Mouse (Mus musculus) intestine, embryonic 15.5 days (tissue): Measurements from ENCODE around the gene Galk2. TPM values are rescaled to one million over a fixed set of nuclear protein-coding genes. Genes with fewer than 3 reads are reported as not detected.

Source experiments
- ATAC-seq: fragments of 200-750 bp; cut with Nextera tagmentation; 2 replicates; pipeline ENCODE4 v1.8.0; 2017; ENCODE audit warnings: moderate TSS enrichment, moderate library complexity
- H3K27ac ChIP-seq: fragments of 300-500 bp; sonication (generic); 2 replicates; pipeline ENCODE4 v1.5.1; 2015; ENCODE audit warnings: mild to moderate bottlenecking, inconsistent platforms
- H3K27me3 ChIP-seq: fragments of 300-500 bp; sonication (generic); replicated peaks from 2 replicates; pipeline ENCODE4 v1.6.1; 2015; ENCODE audit warnings: inconsistent platforms
- H3K36me3 ChIP-seq: fragments of 300-500 bp; sonication (generic); 2 replicates; pipeline ENCODE4 v1.6.1; 2015; ENCODE audit warnings: inconsistent platforms
- H3K4me1 ChIP-seq: fragments of 300-500 bp; sonication (generic); replicated peaks from 2 replicates; pipeline ENCODE4 v1.6.1; 2015; ENCODE audit warnings: inconsistent platforms
- H3K4me2 ChIP-seq: fragments of 300-500 bp; sonication (generic); replicated peaks from 2 replicates; pipeline ENCODE4 v1.6.1; 2015; ENCODE audit warnings: mild to moderate bottlenecking, inconsistent platforms
- H3K4me3 ChIP-seq: fragments of 300-500 bp; sonication (generic); replicated peaks from 2 replicates; pipeline ENCODE4 v1.5.1; 2015; ENCODE audit warnings: inconsistent platforms
- H3K9ac ChIP-seq: fragments of 300-500 bp; sonication (generic); 2 replicates; pipeline ENCODE4 v1.6.1; 2015; ENCODE audit warnings: inconsistent platforms
- H3K9me3 ChIP-seq: fragments of 300-500 bp; sonication (generic); 2 replicates; pipeline ENCODE4 v1.6.1; 2016; ENCODE audit warnings: inconsistent platforms
- WGBS: fragments of 180-500 bp; shearing (Covaris S2); methylation state at CpG from one replicate; pipeline ENCODE4 v1.1.7; 2015; 5-methylcytosine and 5-hydroxymethylcytosine counted together
- polyA plus RNA-seq: library from polyadenylated mRNA; unstranded; fragments of >200 nt; fragmentation: Nextera tagmentation; extraction: Ambion mirVana; gene quantifications from 2 replicates; pipeline ENCODE4 v1.2.1, GENCODE M21; 2015

The Galk2 gene
- polyA plus RNA-seq, result 63.0 and 63.7 TPM in 2 replicates

DNA sequence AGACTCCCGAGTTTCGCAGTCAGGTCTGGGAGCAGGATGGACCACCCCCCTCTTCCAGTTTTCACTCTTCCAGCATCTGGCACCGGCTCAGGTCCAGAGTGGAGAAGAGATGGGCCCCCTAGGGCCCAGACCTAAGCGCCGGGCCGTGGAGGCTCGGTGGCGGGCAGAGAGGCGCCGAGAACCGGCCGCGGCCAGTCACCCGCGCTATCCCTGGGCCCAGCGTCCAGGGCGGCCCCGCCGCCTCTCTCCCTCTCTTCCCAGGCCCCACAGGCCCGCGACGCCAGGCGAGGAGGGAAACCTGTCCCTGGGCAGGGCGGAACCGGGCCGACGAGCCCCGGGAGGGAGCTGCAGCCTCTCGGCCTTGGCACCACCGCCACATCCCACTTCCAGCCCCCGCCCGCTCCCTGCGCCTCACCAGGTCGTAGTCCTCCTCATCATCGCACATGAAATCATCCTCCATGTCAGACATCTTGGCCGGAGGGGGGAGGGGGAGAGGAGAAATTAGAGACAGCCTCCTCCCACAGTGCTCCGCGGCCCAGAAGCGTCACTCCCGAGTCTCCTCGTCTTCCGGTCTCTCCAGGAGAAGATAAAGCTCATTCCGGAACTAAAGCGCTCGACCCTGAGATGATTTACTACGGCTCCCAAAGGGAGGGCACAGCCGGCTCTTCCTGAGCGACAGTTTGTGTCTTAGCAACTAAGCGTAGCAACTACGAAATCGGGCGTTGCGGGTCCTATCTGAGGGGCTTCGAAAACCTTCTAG, at the start of gene Galk2, which contains the start of gene Cops2:
TSS of gene Galk2 (plus strand) at position 589 of the 760 bp plus-strand sequence.
TSS of gene Cops2 (minus strand) at position 619 of the 760 bp plus-strand sequence.
- Histone ChIP-seq H3K27me3 (no peaks in the 10 kb centered on the region), H3K36me3 (no peaks in the 10 kb centered on the region), H3K27ac (peak within 1 kb of the TSS; percentile 76), H3K4me3 (peak within 1 kb of the TSS; percentile 96), H3K9me3 (no peaks in the 10 kb centered on the region), H3K9ac (peak within 1 kb of the TSS; percentile 99), H3K4me1 (no peaks in the 10 kb centered on the region), H3K4me2 (peak within 1 kb of the TSS; percentile 62)
- peak; percentile 100 for ATAC-seq
- under 1% methylated on average over 50 of the region's 54 CpGs for WGBS

GRCm38 (mm10) chr2:125809551-125809950, 49.4 kb upstream of the Galk2 start:
- H3K9ac ChIP-seq, result no peak overlapping the region
- no peaks in the 10 kb centered on the region for H3K4me1 ChIP-seq
- no peak overlapping the region for H3K27ac ChIP-seq
- 72% methylated on average over 7 of the region's 7 CpGs for WGBS
- H3K4me3 ChIP-seq, result no peak overlapping the region
- H3K27me3 ChIP-seq, result no peaks in the 10 kb centered on the region
- no peaks in the 10 kb centered on the region for H3K9me3 ChIP-seq
- ATAC-seq, result no peak
- H3K36me3 ChIP-seq, result no peaks in the 10 kb centered on the region
- H3K4me2 ChIP-seq, result no peak overlapping the region

- no peak for ATAC-seq
- no peak overlapping the region for H3K9ac ChIP-seq
- no peaks in the 10 kb centered on the region for H3K4me1 ChIP-seq
- no peaks in the 10 kb centered on the region for H3K9me3 ChIP-seq
- H3K4me3 ChIP-seq, result no peak overlapping the region
- WGBS, result 65% methylated on average over 2 of the region's 2 CpGs
- H3K27me3 ChIP-seq, result no peaks in the 10 kb centered on the region
- no peak overlapping the region for H3K4me2 ChIP-seq
- H3K27ac ChIP-seq, result no peak overlapping the region
- H3K36me3 ChIP-seq, result no peaks in the 10 kb centered on the region
These were observed 47.6 kb upstream of the Galk2 start for GRCm38 (mm10) chr2:125811332-125811731.

- WGBS, result 52% methylated on average over 9 of the region's 9 CpGs
These were observed 44.8 kb upstream of the Galk2 start for GRCm38 (mm10) chr2:125813972-125814595.

GRCm38 (mm10) chr2:125820397-125820796, 38.5 kb upstream of the Galk2 start:
- WGBS, result 88% methylated on average over 4 of the region's 4 CpGs
- H3K9ac ChIP-seq, result no peak overlapping the region

More at GRCm38 (mm10) chr2:125813972-125814595, 44.8 kb upstream of the Galk2 start:
- Histone ChIP-seq H3K4me3 (no peak overlapping the region), H3K9ac (no peak overlapping the region), H3K27me3 (no peaks in the 10 kb centered on the region), H3K9me3 (no peaks in the 10 kb centered on the region), H3K27ac (no peak overlapping the region), H3K36me3 (no peaks in the 10 kb centered on the region), H3K4me1 (no peaks in the 10 kb centered on the region), H3K4me2 (no peak overlapping the region)
- no peak for ATAC-seq

DNA sequence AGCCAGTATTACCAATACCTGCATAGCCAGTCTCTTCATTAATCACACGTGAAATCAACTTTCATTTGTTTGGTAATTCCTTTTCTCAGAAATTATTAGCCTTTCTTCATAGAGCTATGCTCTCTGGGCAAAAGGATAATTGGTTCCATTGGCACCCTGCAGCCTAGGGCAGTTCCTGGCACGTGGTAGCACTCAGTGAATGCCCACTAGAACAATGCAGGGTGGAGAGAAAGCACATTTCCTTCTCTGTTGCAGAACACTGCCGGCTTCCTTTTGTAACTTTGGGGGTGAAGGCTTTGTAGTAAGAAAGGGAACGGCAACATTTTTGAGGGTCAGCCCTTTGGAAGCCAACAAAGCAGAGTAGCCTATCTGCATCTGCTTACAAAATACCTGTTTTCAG, 32.7 kb upstream of the Galk2 start:
- Histone ChIP-seq H3K4me2 (no peak overlapping the region), H3K4me3 (no peak overlapping the region), H3K27ac (no peak overlapping the region), H3K36me3 (peaks cover 4% of the 10 kb centered on the region; the same call in 1 of the 2 replicates), H3K9ac (no peak overlapping the region), H3K4me1 (no peaks in the 10 kb centered on the region), H3K27me3 (no peaks in the 10 kb centered on the region), H3K9me3 (no peaks in the 10 kb centered on the region)
- ATAC-seq, result no peak
- WGBS, result 78% methylated on average over 4 of the region's 4 CpGs

More at GRCm38 (mm10) chr2:125820397-125820796, 38.5 kb upstream of the Galk2 start:
- H3K4me1 ChIP-seq, result no peaks in the 10 kb centered on the region
- H3K4me2 ChIP-seq, result no peak overlapping the region
- no peaks in the 10 kb centered on the region for H3K27me3 ChIP-seq
- no peaks in the 10 kb centered on the region for H3K36me3 ChIP-seq
- no peak for ATAC-seq
- H3K27ac ChIP-seq, result no peak overlapping the region
- H3K9me3 ChIP-seq, result no peaks in the 10 kb centered on the region
- no peak overlapping the region for H3K4me3 ChIP-seq

DNA sequence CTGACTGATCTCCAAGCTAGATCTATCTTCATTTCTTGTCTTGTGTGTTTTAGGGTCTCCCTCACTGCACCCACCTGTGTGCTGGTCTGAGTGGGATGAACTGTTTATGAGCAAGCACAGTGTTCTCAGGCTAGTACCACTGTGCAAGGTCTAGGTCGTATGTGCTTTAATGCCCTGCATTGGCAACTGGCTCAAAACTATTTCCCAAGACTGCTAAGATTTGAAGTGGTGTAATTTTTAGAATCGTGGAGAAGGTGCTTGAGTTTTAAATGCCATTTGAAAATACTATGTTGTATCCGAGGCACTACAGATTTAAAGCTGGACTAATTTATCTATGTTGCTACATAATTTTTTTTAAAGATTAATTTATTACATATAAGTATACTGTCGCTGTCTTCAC, 31.0 kb upstream of the Galk2 start:
- Histone ChIP-seq H3K4me3 (no peak overlapping the region), H3K36me3 (peaks cover 7% of the 10 kb centered on the region; the same call in 1 of the 2 replicates), H3K27me3 (no peaks in the 10 kb centered on the region), H3K9me3 (no peaks in the 10 kb centered on the region), H3K27ac (no peak overlapping the region), H3K9ac (no peak overlapping the region), H3K4me2 (no peak overlapping the region), H3K4me1 (no peaks in the 10 kb centered on the region)
- WGBS, result 88% methylated on average over 4 of the region's 4 CpGs
- ATAC-seq, result no peak

- Histone ChIP-seq H3K36me3 (peaks cover 13% of the 10 kb centered on the region; the same call in 1 of the 2 replicates), H3K9me3 (no peaks in the 10 kb centered on the region), H3K4me1 (no peaks in the 10 kb centered on the region), H3K27me3 (no peaks in the 10 kb centered on the region), H3K27ac (no peak overlapping the region), H3K9ac (no peak overlapping the region), H3K4me2 (no peak overlapping the region), H3K4me3 (no peak overlapping the region)
- 88% methylated on average over 2 of the region's 2 CpGs for WGBS
- ATAC-seq, result no peak
These were observed 29.0 kb upstream of the Galk2 start for GRCm38 (mm10) chr2:125829924-125830323.

DNA sequence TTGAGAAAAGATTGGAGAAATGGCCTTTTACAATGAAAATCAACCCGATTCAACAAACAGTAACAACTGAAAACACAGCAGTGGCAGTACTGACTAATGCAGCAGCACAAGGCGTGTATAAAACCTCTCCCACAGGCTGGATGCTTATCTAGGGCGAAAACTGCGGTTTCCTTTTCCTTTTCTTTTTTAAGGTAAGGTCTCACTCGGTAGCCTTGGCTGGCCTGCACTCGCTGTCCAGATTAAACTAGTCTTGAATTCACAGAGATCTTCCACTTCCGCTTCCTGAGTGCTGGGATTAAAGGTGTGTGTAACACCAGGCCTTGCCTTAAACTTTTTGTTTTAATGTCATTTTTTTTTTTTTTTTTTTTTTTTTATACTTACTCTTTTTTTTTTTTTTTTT, 20.8 kb upstream of the Galk2 start:
- H3K4me3 ChIP-seq, result no peak overlapping the region
- H3K27ac ChIP-seq, result no peak overlapping the region
- H3K4me2 ChIP-seq, result no peak overlapping the region
- ATAC-seq, result no peak
- no peaks in the 10 kb centered on the region for H3K9me3 ChIP-seq
- H3K4me1 ChIP-seq, result no peaks in the 10 kb centered on the region
- H3K9ac ChIP-seq, result no peak overlapping the region
- 95% methylated on average over 7 of the region's 7 CpGs for WGBS
- peaks cover 26% of the 10 kb centered on the region for H3K36me3 ChIP-seq
- no peaks in the 10 kb centered on the region for H3K27me3 ChIP-seq

GRCm38 (mm10) chr2:125838708-125839284, 20.1 kb upstream of the Galk2 start:
- no peak for ATAC-seq
- Histone ChIP-seq H3K9me3 (no peaks in the 10 kb centered on the region), H3K4me1 (no peaks in the 10 kb centered on the region), H3K4me3 (no peak overlapping the region), H3K27ac (no peak overlapping the region), H3K4me2 (no peak overlapping the region), H3K27me3 (no peaks in the 10 kb centered on the region), H3K36me3 (peaks cover 24% of the 10 kb centered on the region), H3K9ac (no peak overlapping the region)
- WGBS, result 68% methylated on average over 2 of the region's 2 CpGs

DNA sequence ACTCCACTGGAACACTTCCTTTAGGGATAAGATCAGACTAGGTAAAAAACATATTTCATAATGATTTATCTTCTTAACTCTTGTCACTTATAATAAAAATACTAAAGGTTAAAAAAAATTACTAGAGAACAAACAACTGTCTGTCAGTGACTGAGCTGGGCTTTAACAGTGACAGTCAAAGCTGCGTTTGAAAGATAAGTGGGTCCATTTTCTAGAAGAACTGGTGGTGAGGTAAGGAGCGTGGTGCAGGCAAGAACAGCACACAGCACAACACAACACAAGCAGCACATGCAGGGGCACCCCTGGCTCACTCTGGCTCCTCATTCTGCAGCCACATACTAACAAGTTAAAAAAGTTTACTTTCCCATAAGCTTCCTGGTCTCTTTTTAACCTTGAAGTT, 7.7 kb upstream of the Galk2 start:
- WGBS, result 66% methylated on average over 2 of the region's 2 CpGs

GRCm38 (mm10) chr2:125857707-125858106, 1.2 kb upstream of the Galk2 start:
- Histone ChIP-seq H3K4me2 (peak overlapping the region; percentile 62), H3K9me3 (no peaks in the 10 kb centered on the region), H3K9ac (no peak overlapping the region), H3K4me1 (no peaks in the 10 kb centered on the region), H3K4me3 (peak overlapping the region; percentile 96), H3K27ac (no peak overlapping the region), H3K36me3 (no peaks in the 10 kb centered on the region), H3K27me3 (no peaks in the 10 kb centered on the region)
- no peak for ATAC-seq
- 44% methylated on average over 3 of the region's 3 CpGs for WGBS

More for the DNA sequence above, 7.7 kb upstream of the Galk2 start:
- 0 out of 2 replicates have a peak, but pooled peaks cover 3% of the 10 kb centered on the region for H3K36me3 ChIP-seq
- H3K27ac ChIP-seq, result no peak overlapping the region
- no peak overlapping the region for H3K4me3 ChIP-seq
- H3K4me1 ChIP-seq, result no peaks in the 10 kb centered on the region
- no peak overlapping the region for H3K9ac ChIP-seq
- ATAC-seq, result no peak
- H3K9me3 ChIP-seq, result no peaks in the 10 kb centered on the region
- H3K4me2 ChIP-seq, result no peak overlapping the region
- H3K27me3 ChIP-seq, result no peaks in the 10 kb centered on the region
